In the genomic region with DNA sequence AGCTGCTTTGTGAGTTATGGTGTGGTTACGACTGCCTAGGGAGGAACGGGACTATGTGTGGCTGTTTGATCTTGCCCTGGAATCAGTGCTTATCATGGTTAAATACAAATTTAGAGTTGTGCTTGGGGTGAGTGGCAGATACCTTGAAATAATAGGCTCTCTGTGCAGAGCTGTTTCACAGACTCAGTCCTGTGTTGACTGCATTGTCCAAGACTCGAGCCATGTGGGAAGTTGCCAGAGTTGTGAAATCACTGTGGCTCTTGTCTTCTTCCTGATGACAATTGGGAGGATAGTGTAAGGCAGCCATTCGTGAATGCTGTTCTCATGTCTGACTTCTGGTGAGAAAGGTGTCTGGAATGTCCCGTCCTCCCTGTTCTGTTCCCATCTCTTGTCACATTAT, we compare ENCODE assay signal across 8 mouse cellular contexts.
A peak's percentile ranks its signal among the peaks of the same experiment; 100 is the strongest.
DNase-seq lines count a peak whose midpoint lies in the region; ATAC-seq lines count a peak whose summit lies in the region.

No protein-coding gene starts in this region.

- intact Hi-C loops in heart, postnatal 25 days (cut with DNase I), result no loop called here

- no peaks in the 10 kb centered on the region for H3K27me3 ChIP-seq in hindbrain, embryonic 13.5 days
- no peaks in the 10 kb centered on the region for H3K27me3 ChIP-seq in hindbrain, embryonic 14.5 days (ENCODE audit: control insufficient read depth, insufficient read depth, low read length)
- no peaks in the 10 kb centered on the region for H3K27me3 ChIP-seq in forebrain, embryonic 16.5 days (replicated peaks; ENCODE audit: control insufficient read depth, insufficient read depth, low read length)
- H3K27me3 ChIP-seq in intestine, embryonic 15.5 days (replicated peaks), result no peaks in the 10 kb centered on the region
- H3K27me3 ChIP-seq in forebrain, embryonic 13.5 days, result no peaks in the 10 kb centered on the region

- WGBS in hindbrain, embryonic 13.5 days, result 68% methylated on average over 5 of the region's 5 CpGs
- WGBS in hindbrain, embryonic 14.5 days, result 73% methylated on average over 5 of the region's 5 CpGs
- 64% methylated on average over 5 of the region's 5 CpGs for WGBS in forebrain, embryonic 16.5 days
- 54% methylated on average over 5 of the region's 5 CpGs for WGBS in intestine, embryonic 15.5 days
- WGBS in forebrain, embryonic 13.5 days, result 70% methylated on average over 5 of the region's 5 CpGs

- no peaks in the 10 kb centered on the region for H3K9me3 ChIP-seq in hindbrain, embryonic 13.5 days
- H3K9me3 ChIP-seq in hindbrain, embryonic 14.5 days (ENCODE audit: control insufficient read depth, low read length), result no peaks in the 10 kb centered on the region
- H3K9me3 ChIP-seq in forebrain, embryonic 16.5 days (ENCODE audit: control insufficient read depth, low read length), result no peaks in the 10 kb centered on the region
- no peaks in the 10 kb centered on the region for H3K9me3 ChIP-seq in intestine, embryonic 15.5 days
- H3K9me3 ChIP-seq in forebrain, embryonic 13.5 days (replicated peaks), result peaks cover 1% of the 10 kb centered on the region; the same call in 1 of the 2 replicates

- H3K27ac ChIP-seq in hindbrain, embryonic 13.5 days, result peak overlapping the region; percentile 23
- H3K27ac ChIP-seq in hindbrain, embryonic 14.5 days, result no peak overlapping the region
- H3K27ac ChIP-seq in forebrain, embryonic 16.5 days (ENCODE audit: low read length), result no peak overlapping the region
- no peak overlapping the region for H3K27ac ChIP-seq in intestine, embryonic 15.5 days
- H3K27ac ChIP-seq in forebrain, embryonic 13.5 days, result no peak overlapping the region

- H3K36me3 ChIP-seq in hindbrain, embryonic 13.5 days, result no peaks in the 10 kb centered on the region
- H3K36me3 ChIP-seq in hindbrain, embryonic 14.5 days (replicated peaks; ENCODE audit: control insufficient read depth, insufficient read depth), result no peaks in the 10 kb centered on the region
- H3K36me3 ChIP-seq in forebrain, embryonic 16.5 days (ENCODE audit: control insufficient read depth, insufficient read depth), result no peaks in the 10 kb centered on the region
- H3K36me3 ChIP-seq in intestine, embryonic 15.5 days, result no peaks in the 10 kb centered on the region
- no peaks in the 10 kb centered on the region for H3K36me3 ChIP-seq in forebrain, embryonic 13.5 days (ENCODE audit: poor library complexity, severe bottlenecking)

- H3K9ac ChIP-seq in hindbrain, embryonic 13.5 days, result no peak overlapping the region
- H3K9ac ChIP-seq in hindbrain, embryonic 14.5 days, result no peak overlapping the region
- no peak overlapping the region for H3K9ac ChIP-seq in forebrain, embryonic 16.5 days (replicated peaks; ENCODE audit: low read depth, low read length)
- no peak overlapping the region for H3K9ac ChIP-seq in intestine, embryonic 15.5 days
- H3K9ac ChIP-seq in forebrain, embryonic 13.5 days, result no peak overlapping the region

- DNase-seq in hindbrain, embryonic 14.5 days (ENCODE audit: low spot score), result no peak
- DNase-seq in 416B (ENCODE audit: low read depth), result peak; percentile 50
- DNase-seq in forelimb bud, embryonic 11.5 days (ENCODE audit: low read depth, low spot score), result peak; percentile 28
- peak; percentile 47 for DNase-seq in heart, postnatal 25 days (ENCODE audit: low spot score)

- no peak for ATAC-seq in hindbrain, embryonic 13.5 days (ENCODE audit: low FRiP score)
- ATAC-seq in hindbrain, embryonic 14.5 days (ENCODE audit: low FRiP score), result no peak
- ATAC-seq in forebrain, embryonic 16.5 days, result no peak
- ATAC-seq in intestine, embryonic 15.5 days, result no peak; the same call in 1 of the 2 replicates
- no peak for ATAC-seq in forebrain, embryonic 13.5 days

- H3K4me2 ChIP-seq in hindbrain, embryonic 13.5 days, result no peak overlapping the region
- H3K4me2 ChIP-seq in hindbrain, embryonic 14.5 days (replicated peaks), result no peak overlapping the region
- H3K4me2 ChIP-seq in forebrain, embryonic 16.5 days (ENCODE audit: low read length), result no peak overlapping the region
- H3K4me2 ChIP-seq in intestine, embryonic 15.5 days (replicated peaks), result no peak overlapping the region
- no peak overlapping the region for H3K4me2 ChIP-seq in forebrain, embryonic 13.5 days

- H3K4me1 ChIP-seq in hindbrain, embryonic 13.5 days (replicated peaks), result peaks cover 13% of the 10 kb centered on the region
- H3K4me1 ChIP-seq in hindbrain, embryonic 14.5 days (replicated peaks; ENCODE audit: control insufficient read depth, insufficient read depth, low read length), result 0 out of 2 replicates have a peak, but pooled peaks cover 3% of the 10 kb centered on the region
- no peaks in the 10 kb centered on the region for H3K4me1 ChIP-seq in forebrain, embryonic 16.5 days (replicated peaks; ENCODE audit: control insufficient read depth, insufficient read depth, low read length)
- no peaks in the 10 kb centered on the region; the same call in 1 of the 2 replicates for H3K4me1 ChIP-seq in intestine, embryonic 15.5 days (replicated peaks)
- 0 out of 2 replicates have a peak, but pooled peaks cover 3% of the 10 kb centered on the region for H3K4me1 ChIP-seq in forebrain, embryonic 13.5 days

- H3K4me3 ChIP-seq in hindbrain, embryonic 13.5 days, result no peak overlapping the region
- no peak overlapping the region for H3K4me3 ChIP-seq in hindbrain, embryonic 14.5 days (replicated peaks; ENCODE audit: low read length)
- H3K4me3 ChIP-seq in forebrain, embryonic 16.5 days (replicated peaks; ENCODE audit: low read length), result no peak overlapping the region
- H3K4me3 ChIP-seq in intestine, embryonic 15.5 days (replicated peaks), result no peak overlapping the region
- no peak overlapping the region for H3K4me3 ChIP-seq in forebrain, embryonic 13.5 days
